Mouse (Mus musculus) heart, adult 8-10 months (tissue): Measurements from ENCODE around the gene Gm17268. TPM values are rescaled to one million over a fixed set of nuclear protein-coding genes. Genes with fewer than 3 reads are reported as not detected.

ENCODE experiments used
- total RNA-seq, 4 experiments: library from RNA; stranded (reverse); gene quantifications; 2 replicates each; pipeline ENCODE4 v1.2.4; 2022

Gene Gm17268
- total RNA-seq, 4 experiments from 2014 or later = not detected

Other genes with a start within 250 kb of the Gm17268 start
- under 1 TPM in 2 of 4 experiments, not detected in 2; 0.17 to 0.19 TPM for gene 5530401A14Rik, start 177.9 kb downstream of the Gm17268 start, total RNA-seq
- gene Asic2, start 70.1 kb downstream of the Gm17268 start, total RNA-seq = under 1 TPM in 1 of 4 experiments, not detected in 3; 0.08 TPM
- 1 to 10 TPM in 3 of 4 experiments, under 1 TPM in 1; 0.69 to 2.7 (median 1.7) TPM for gene Ccl2, start 3.0 kb downstream of the Gm17268 start, total RNA-seq
- gene Ccl7, start 7.2 kb upstream of the Gm17268 start, total RNA-seq = 1 to 10 TPM in 2 of 4 experiments, under 1 TPM in 1, not detected in 1; 0.57 to 1.3 (median 1.1) TPM
- 1 to 10 TPM; 2.4 to 5.2 (median 3.8) TPM for gene Ccl11, start 19.3 kb upstream of the Gm17268 start, total RNA-seq
- gene Ccl12, start 63.3 kb upstream of the Gm17268 start, total RNA-seq = 1 to 10 TPM in 2 of 4 experiments, under 1 TPM in 1, not detected in 1; 0.57 to 3.5 (median 1.3) TPM
- 1 to 10 TPM in 2 of 4 experiments, under 1 TPM in 1, not detected in 1; 0.60 to 1.4 (median 1.4) TPM for gene Ccl8, start 76.6 kb upstream of the Gm17268 start, total RNA-seq